Mouse (Mus musculus) liver, adult 2 months (tissue): ENCODE measurements around the gene Atp2b1. TPM values are rescaled to one million over a fixed set of nuclear protein-coding genes. Genes with fewer than 3 reads are reported as not detected.

Experiments
- DNase-seq: peaks from one replicate; pipeline ENCODE4 v3.0.0-alpha.2; 2011; ENCODE audit warnings: low read depth, low spot score; ENCODE audit errors: extremely low read depth
- H3K27ac ChIP-seq: fragments of 200-500 bp; replicated peaks from 2 replicates; pipeline ENCODE4 v1.5.1; 2012; ENCODE audit warnings: low read depth, mild to moderate bottlenecking, control low read depth, inconsistent platforms, low read length; ENCODE audit not compliant: insufficient read depth
- H3K27me3 ChIP-seq: fragments of 200-500 bp; 2 replicates; pipeline ENCODE4 v1.6.1; 2012; ENCODE audit warnings: mild to moderate bottlenecking, moderate library complexity, low read length, inconsistent platforms; ENCODE audit not compliant: control insufficient read depth, insufficient read depth
- H3K36me3 ChIP-seq: fragments of 200-500 bp; 2 replicates; pipeline ENCODE4 v1.6.1; 2012; ENCODE audit warnings: low read length, inconsistent platforms; ENCODE audit not compliant: control insufficient read depth, insufficient read depth
- H3K4me1 ChIP-seq: fragments of 200-500 bp; 2 replicates; pipeline ENCODE4 v1.6.1; 2011; ENCODE audit warnings: low read length; ENCODE audit not compliant: control insufficient read depth, insufficient read depth
- H3K4me3 ChIP-seq: fragments of 200-500 bp; 2 replicates; pipeline ENCODE4 v1.5.1; 2011; ENCODE audit warnings: low read depth, mild to moderate bottlenecking, control low read depth, low read length, moderate library complexity; ENCODE audit not compliant: insufficient read depth
- H3K79me2 ChIP-seq: fragments of 200-500 bp; 2 replicates; pipeline ENCODE4 v1.6.1; 2012; ENCODE audit warnings: inconsistent platforms, mild to moderate bottlenecking, low read length, moderate library complexity; ENCODE audit not compliant: control insufficient read depth, insufficient read depth
- H3K9ac ChIP-seq: fragments of 200-500 bp; 2 replicates; pipeline ENCODE4 v1.6.1; 2012; ENCODE audit warnings: low read depth, mild to moderate bottlenecking, control low read depth, inconsistent platforms, low read length
- CTCF ChIP-seq: fragments of 200-500 bp; IDR thresholded peaks from 2 replicates; pipeline ENCODE4 v1.5.1; 2011; ENCODE audit warnings: low read depth, low read length, control low read depth
- POLR2A ChIP-seq: fragments of 200-500 bp; IDR thresholded peaks from 2 replicates; pipeline ENCODE4 v1.6.1; 2011; ENCODE audit warnings: low read length, control low read depth; ENCODE audit not compliant: insufficient read depth; ENCODE audit errors: extremely low read depth
- WGBS: fragments of 180-500 bp; shearing (Covaris S2); methylation state at CpG from one replicate; pipeline ENCODE4 v1.1.7; 2018; 5-methylcytosine and 5-hydroxymethylcytosine counted together
- polyA plus RNA-seq: library from polyadenylated mRNA; depleted of rRNA; stranded (reverse); fragments of >200 nt; gene quantifications from 2 replicates; pipeline ENCODE4 v1.2.3, GENCODE M21; 2012; rRNA removed
- total RNA-seq: library from RNA; depleted of rRNA; stranded (reverse); fragments of >200 nt; gene quantifications from 2 replicates; pipeline ENCODE4 v1.2.3, GENCODE M21; 2014; rRNA removed

Atp2b1 gene
- 28.8 and 31.5 TPM in 2 replicates for total RNA-seq
- 4.7 and 5.2 TPM in 2 replicates for polyA plus RNA-seq

- Histone ChIP-seq H3K27ac (peak within 1 kb of the TSS; percentile 94), H3K36me3 (no peaks in the 10 kb centered on the region), H3K79me2 (peaks cover 17% of the 10 kb centered on the region), H3K4me3 (peak within 1 kb of the TSS; percentile 88), H3K4me1 (peaks cover 3% of the 10 kb centered on the region), H3K9ac (peak within 1 kb of the TSS; percentile 93), H3K27me3 (no peaks in the 10 kb centered on the region)
- TF ChIP-seq POLR2A (peak; percentile 88), CTCF (no peak)
- under 1% methylated on average over 77 of the region's 120 CpGs for WGBS
- peak; percentile 77 for DNase-seq
These were observed at the start of gene Atp2b1 for GRCm38 (mm10) chr10:98913961-98914809. Atp2b1 (plus strand) TSS chr10:98914406.

GRCm38 (mm10) chr10:98864851-98865250 lies 49.4 kb upstream of the Atp2b1 start:
- no peaks in the 10 kb centered on the region for H3K4me1 ChIP-seq
- no peak for DNase-seq
- no peak overlapping the region for H3K9ac ChIP-seq
- H3K4me3 ChIP-seq = no peak overlapping the region
- TF ChIP-seq CTCF (no peak), POLR2A (no peak)
- H3K79me2 ChIP-seq = no peaks in the 10 kb centered on the region
- H3K36me3 ChIP-seq = no peaks in the 10 kb centered on the region
- H3K27me3 ChIP-seq = no peaks in the 10 kb centered on the region
- WGBS = 74% methylated on average over 3 of the region's 3 CpGs
- H3K27ac ChIP-seq = no peak overlapping the region

GRCm38 (mm10) chr10:98866836-98867370 lies 47.3 kb upstream of the Atp2b1 start:
- no peaks in the 10 kb centered on the region for H3K36me3 ChIP-seq
- TF ChIP-seq POLR2A (no peak), CTCF (no peak)
- 60% methylated on average over 5 of the region's 5 CpGs for WGBS

GRCm38 (mm10) chr10:98868351-98868908 lies 45.8 kb upstream of the Atp2b1 start:
- no peaks in the 10 kb centered on the region for H3K79me2 ChIP-seq
- no peak overlapping the region for H3K4me3 ChIP-seq
- H3K9ac ChIP-seq = no peak overlapping the region
- H3K27ac ChIP-seq = no peak overlapping the region
- TF ChIP-seq CTCF = no peak
- no peak for TF ChIP-seq POLR2A
- H3K4me1 ChIP-seq = no peaks in the 10 kb centered on the region
- H3K27me3 ChIP-seq = no peaks in the 10 kb centered on the region
- 88% methylated on average over 4 of the region's 4 CpGs for WGBS
- H3K36me3 ChIP-seq = no peaks in the 10 kb centered on the region
- no peak for DNase-seq

More at GRCm38 (mm10) chr10:98866836-98867370, 47.3 kb upstream of the Atp2b1 start:
- H3K4me3 ChIP-seq = no peak overlapping the region
- H3K9ac ChIP-seq = no peak overlapping the region
- H3K27me3 ChIP-seq = no peaks in the 10 kb centered on the region
- DNase-seq = peak; percentile 58
- no peaks in the 10 kb centered on the region for H3K4me1 ChIP-seq
- H3K27ac ChIP-seq = no peak overlapping the region
- H3K79me2 ChIP-seq = no peaks in the 10 kb centered on the region

- peak; percentile 18 for DNase-seq
- Histone ChIP-seq H3K4me1 (no peaks in the 10 kb centered on the region), H3K27ac (no peak overlapping the region), H3K9ac (no peak overlapping the region), H3K27me3 (no peaks in the 10 kb centered on the region), H3K4me3 (no peak overlapping the region), H3K79me2 (no peaks in the 10 kb centered on the region), H3K36me3 (no peaks in the 10 kb centered on the region)
- TF ChIP-seq POLR2A (no peak), CTCF (no peak)
- 79% methylated on average over 3 of the region's 3 CpGs for WGBS
These were observed 36.4 kb upstream of the Atp2b1 start for GRCm38 (mm10) chr10:98877855-98878254.
